In genomic region chrX:142883593-142883992, GRCm38 (mm10) we compare ENCODE assay signal across 9 mouse cellular contexts.
"Had no signal": no experiment of that assay in that cellular context is flagged by ENCODE, and none has a peak within 500 bp of the region (broad histone marks: within the 10 kb centered on the region; RNA-seq: fewer than 3 reads in every experiment).

No protein-coding gene starts in this region.

- ATAC-seq: liver, embryonic 12.5 days had no signal

- DNase-seq: kidney, postnatal 10 days; kidney, postnatal 4 days; lung, embryonic 14.5 days; lung, postnatal 10 days; lung, postnatal 4 days; midbrain, embryonic 14.5 days; retina, postnatal 1 day; thymus, postnatal 4 days had no signal
